Mouse (Mus musculus) stomach, embryonic 14.5 days (tissue): ENCODE results near the gene Zbtb4. TPM values are rescaled to one million over a fixed set of nuclear protein-coding genes. Genes with fewer than 3 reads are reported as not detected.

Experiments
- ATAC-seq: fragments of 200-750 bp; cut with Nextera tagmentation; 2 replicates; pipeline ENCODE4 v1.8.0; 2017; ENCODE audit warnings: low read depth, moderate TSS enrichment; ENCODE audit not compliant: insufficient number of reproducible peaks, insufficient read depth, low FRiP score
- H3K27ac ChIP-seq: fragments of 300-500 bp; sonication (generic); 2 replicates; pipeline ENCODE4 v1.5.1; 2014; ENCODE audit warnings: mild to moderate bottlenecking, low read length, moderate library complexity, mixed read lengths
- H3K27me3 ChIP-seq: fragments of 300-500 bp; sonication (generic); 2 replicates; pipeline ENCODE4 v1.6.1; 2014; ENCODE audit warnings: low read length, control low read depth, mixed read lengths; ENCODE audit not compliant: control insufficient read depth, insufficient read depth
- H3K36me3 ChIP-seq: fragments of 300-500 bp; sonication (generic); 2 replicates; pipeline ENCODE4 v1.6.1; 2014; ENCODE audit warnings: mild to moderate bottlenecking, control low read depth, low read length, moderate library complexity, mixed read lengths; ENCODE audit not compliant: control insufficient read depth, insufficient read depth
- H3K4me1 ChIP-seq: fragments of 300-500 bp; sonication (generic); 2 replicates; pipeline ENCODE4 v1.6.1; 2014; ENCODE audit warnings: low read length, control low read depth, mixed read lengths; ENCODE audit not compliant: control insufficient read depth, insufficient read depth
- H3K4me2 ChIP-seq: fragments of 300-500 bp; sonication (generic); replicated peaks from 2 replicates; pipeline ENCODE4 v1.6.1; 2014; ENCODE audit warnings: low read depth, low read length, control low read depth
- H3K4me3 ChIP-seq: fragments of 300-500 bp; sonication (generic); 2 replicates; pipeline ENCODE4 v1.5.1; 2014; ENCODE audit warnings: low read depth, low read length, control low read depth
- H3K9ac ChIP-seq: fragments of 300-500 bp; sonication (generic); replicated peaks from 2 replicates; pipeline ENCODE4 v1.6.1; 2014; ENCODE audit warnings: low read depth, mild to moderate bottlenecking, control low read depth, low read length, moderate library complexity, mixed read lengths
- H3K9me3 ChIP-seq: fragments of 300-500 bp; sonication (generic); 2 replicates; pipeline ENCODE4 v1.6.1; 2016; ENCODE audit warnings: low read depth, low read length, control low read depth; ENCODE audit not compliant: control insufficient read depth
- WGBS: fragments of 180-500 bp; shearing (Covaris S2); extraction: QIAGEN DNeasy Blood & Tissue Kit; methylation state at CpG from one replicate; pipeline ENCODE4 v1.1.7; 2014; 5-methylcytosine and 5-hydroxymethylcytosine counted together
- polyA plus RNA-seq: library from polyadenylated mRNA; unstranded; fragments of >200 nt; fragmentation: Nextera tagmentation; extraction: Ambion mirVana; gene quantifications from 2 replicates; pipeline ENCODE4 v1.2.1, GENCODE M21; 2014

Zbtb4 gene
- polyA plus RNA-seq, 1 experiment from 2014 or later = 4.0 TPM

- Histone ChIP-seq H3K9me3 (peaks cover 3% of the 10 kb centered on the region; the same call in 1 of the 2 replicates), H3K27ac (no peak within 1 kb of the TSS), H3K27me3 (no peaks in the 10 kb centered on the region), H3K4me3 (no peak within 1 kb of the TSS), H3K9ac (no peak within 1 kb of the TSS), H3K4me1 (no peaks in the 10 kb centered on the region), H3K4me2 (no peak within 1 kb of the TSS), H3K36me3 (peaks cover 22% of the 10 kb centered on the region)
- ATAC-seq = no peak
- 80% methylated on average over 3 of the region's 3 CpGs for WGBS
Observed at GRCm38 (mm10) chr11:69822080-69822479, 56.4 kb downstream of the Zbtb4 start, which contains the start of gene Spem1. Spem1 (minus strand) TSS chr11:69822180.

GRCm38 (mm10) chr11:69823456-69823855, 57.7 kb downstream of the Zbtb4 start:
- ATAC-seq = no peak
- Histone ChIP-seq H3K9ac (no peak overlapping the region), H3K9me3 (no peaks in the 10 kb centered on the region), H3K4me1 (no peaks in the 10 kb centered on the region), H3K4me2 (no peak overlapping the region), H3K4me3 (no peak overlapping the region), H3K27ac (no peak overlapping the region), H3K27me3 (no peaks in the 10 kb centered on the region), H3K36me3 (peaks cover 34% of the 10 kb centered on the region)
- WGBS = 74% methylated on average over 2 of the region's 2 CpGs

GRCm38 (mm10) chr11:69828832-69829231, 63.1 kb downstream of the Zbtb4 start:
- Histone ChIP-seq H3K27ac (no peak overlapping the region), H3K4me3 (no peak overlapping the region), H3K9me3 (no peaks in the 10 kb centered on the region), H3K9ac (no peak overlapping the region), H3K4me1 (peaks cover 3% of the 10 kb centered on the region), H3K27me3 (no peaks in the 10 kb centered on the region), H3K36me3 (peaks cover 57% of the 10 kb centered on the region), H3K4me2 (no peak overlapping the region)
- 73% methylated on average over 5 of the region's 5 CpGs for WGBS
- no peak; the same call in 1 of the 2 replicates for ATAC-seq

- peak overlapping the region; percentile 63 for H3K4me2 ChIP-seq
- H3K4me3 ChIP-seq = peak overlapping the region; percentile 33
- peaks cover 28% of the 10 kb centered on the region for H3K4me1 ChIP-seq
- no peak for ATAC-seq
- peak overlapping the region; percentile 31 for H3K9ac ChIP-seq
- H3K27ac ChIP-seq = no peak overlapping the region
- H3K36me3 ChIP-seq = peaks cover 23% of the 10 kb centered on the region; the same call in 1 of the 2 replicates
- no peaks in the 10 kb centered on the region for H3K27me3 ChIP-seq
- 65% methylated on average over 8 of the region's 8 CpGs for WGBS
- H3K9me3 ChIP-seq = no peaks in the 10 kb centered on the region
Observed at GRCm38 (mm10) chr11:69833554-69833953, 67.8 kb downstream of the Zbtb4 start.

Other genes with a start within 250 kb of the Zbtb4 start
- gene Dnah2, start 216.8 kb upstream of the Zbtb4 start, polyA plus RNA-seq = 1.4 and 2.3 TPM in 2 replicates
- gene Efnb3, start 205.7 kb upstream of the Zbtb4 start, polyA plus RNA-seq = 5.5 and 5.7 TPM in 2 replicates
- 22.1 and 23.1 TPM in 2 replicates for gene Wrap53, start 185.7 kb upstream of the Zbtb4 start, polyA plus RNA-seq
- gene Trp53, start 185.6 kb upstream of the Zbtb4 start, polyA plus RNA-seq = 155 and 163 TPM in 2 replicates
- gene Atp1b2, start 160.0 kb upstream of the Zbtb4 start, polyA plus RNA-seq = 8.8 and 10.0 TPM in 2 replicates
- not detected in 2 replicates for gene Shbg, start 148.0 kb upstream of the Zbtb4 start, polyA plus RNA-seq
- gene Sat2, start 143.9 kb upstream of the Zbtb4 start, polyA plus RNA-seq = 17.5 and 18.7 TPM in 2 replicates
- 20.9 and 26.0 TPM in 2 replicates for gene Fxr2, start 132.9 kb upstream of the Zbtb4 start, polyA plus RNA-seq
- 4.1 and 4.7 TPM in 2 replicates for gene Sox15, start 110.6 kb upstream of the Zbtb4 start, polyA plus RNA-seq
- gene Mpdu1, start 103.3 kb upstream of the Zbtb4 start, polyA plus RNA-seq = 49.9 and 50.2 TPM in 2 replicates
- gene Cd68, start 99.8 kb upstream of the Zbtb4 start, polyA plus RNA-seq = 12.5 and 16.4 TPM in 2 replicates
- 654 and 666 TPM in 2 replicates for gene Eif4a1, start 93.5 kb upstream of the Zbtb4 start, polyA plus RNA-seq
- gene Senp3, start 83.8 kb upstream of the Zbtb4 start, polyA plus RNA-seq = 88.1 and 102 TPM in 2 replicates
- gene Tnfsf13, start 80.1 kb upstream of the Zbtb4 start, polyA plus RNA-seq = 0.67 TPM in 1 of 2 replicates, not detected in the other
- 9.9 and 11.7 TPM in 2 replicates for gene Tnfsf12, start 70.1 kb upstream of the Zbtb4 start, polyA plus RNA-seq
- 5.5 TPM in 2 replicates for gene Tnfsfm13, start 69.8 kb upstream of the Zbtb4 start, polyA plus RNA-seq
- 39.3 and 43.6 TPM in 2 replicates for gene Polr2a, start 7.3 kb upstream of the Zbtb4 start, polyA plus RNA-seq
- gene Slc35g3, start 3.9 kb upstream of the Zbtb4 start, polyA plus RNA-seq = not detected in 2 replicates
- 6.7 and 7.5 TPM in 2 replicates for gene Chrnb1, start 30.0 kb downstream of the Zbtb4 start, polyA plus RNA-seq
- gene Fgf11, start 35.9 kb downstream of the Zbtb4 start, polyA plus RNA-seq = 2.1 and 3.6 TPM in 2 replicates
- gene Tmem102, start 39.7 kb downstream of the Zbtb4 start, polyA plus RNA-seq = 12.2 and 15.0 TPM in 2 replicates
- not detected in 2 replicates for gene Gm39566, start 49.4 kb downstream of the Zbtb4 start, polyA plus RNA-seq
- gene Spem2, start 52.6 kb downstream of the Zbtb4 start, polyA plus RNA-seq = not detected in 2 replicates
- 0.41 TPM in 1 of 2 replicates, not detected in the other for gene Spem1, start 56.3 kb downstream of the Zbtb4 start, polyA plus RNA-seq
- gene Nlgn2, start 71.9 kb downstream of the Zbtb4 start, polyA plus RNA-seq = 10.6 and 11.9 TPM in 2 replicates
- gene Tmem256, start 72.6 kb downstream of the Zbtb4 start, polyA plus RNA-seq = 433 and 495 TPM in 2 replicates
- 102 and 110 TPM in 2 replicates for gene Plscr3, start 80.5 kb downstream of the Zbtb4 start, polyA plus RNA-seq
- gene Tnk1, start 92.8 kb downstream of the Zbtb4 start, polyA plus RNA-seq = 11.1 TPM in 2 replicates
- gene Tmem95, start 112.1 kb downstream of the Zbtb4 start, polyA plus RNA-seq = not detected in 2 replicates
- gene Kctd11, start 115.5 kb downstream of the Zbtb4 start, polyA plus RNA-seq = 5.0 and 5.3 TPM in 2 replicates
- gene Acap1, start 129.6 kb downstream of the Zbtb4 start, polyA plus RNA-seq = 3.5 and 4.0 TPM in 2 replicates
- gene 2810408A11Rik, start 135.1 kb downstream of the Zbtb4 start, polyA plus RNA-seq = 8.5 and 10.4 TPM in 2 replicates
- 12.6 and 12.7 TPM in 2 replicates for gene Neurl4, start 135.2 kb downstream of the Zbtb4 start, polyA plus RNA-seq
- gene Gps2, start 148.0 kb downstream of the Zbtb4 start, polyA plus RNA-seq = 71.3 and 80.0 TPM in 2 replicates
- 1,510 and 1,553 TPM in 2 replicates for gene Eif5a, start 156.0 kb downstream of the Zbtb4 start, polyA plus RNA-seq
- gene Ybx2, start 169.9 kb downstream of the Zbtb4 start, polyA plus RNA-seq = 6.6 and 8.9 TPM in 2 replicates
- gene Slc2a4, start 182.3 kb downstream of the Zbtb4 start, polyA plus RNA-seq = 31.3 and 31.5 TPM in 2 replicates
- gene Cldn7, start 198.9 kb downstream of the Zbtb4 start, polyA plus RNA-seq = 196 and 205 TPM in 2 replicates
- 27.2 and 29.5 TPM in 2 replicates for gene Ctdnep1, start 215.2 kb downstream of the Zbtb4 start, polyA plus RNA-seq
- 104 and 111 TPM in 2 replicates for gene Elp5, start 216.6 kb downstream of the Zbtb4 start, polyA plus RNA-seq
- gene Gabarap, start 225.2 kb downstream of the Zbtb4 start, polyA plus RNA-seq = 496 and 523 TPM in 2 replicates
- gene Phf23, start 229.9 kb downstream of the Zbtb4 start, polyA plus RNA-seq = 40.2 and 47.9 TPM in 2 replicates
- gene Dvl2, start 234.7 kb downstream of the Zbtb4 start, polyA plus RNA-seq = 29.0 and 29.9 TPM in 2 replicates
- gene Acadvl, start 249.5 kb downstream of the Zbtb4 start, polyA plus RNA-seq = 61.3 and 62.7 TPM in 2 replicates